Mouse (Mus musculus): ENCODE results near the gene Slc5a4a. TPM values are rescaled to one million over a fixed set of nuclear protein-coding genes. Genes with fewer than 3 reads are reported as not detected.

The Slc5a4a gene
- total and polyA plus RNA-seq, 3 experiments: not detected

DNA sequence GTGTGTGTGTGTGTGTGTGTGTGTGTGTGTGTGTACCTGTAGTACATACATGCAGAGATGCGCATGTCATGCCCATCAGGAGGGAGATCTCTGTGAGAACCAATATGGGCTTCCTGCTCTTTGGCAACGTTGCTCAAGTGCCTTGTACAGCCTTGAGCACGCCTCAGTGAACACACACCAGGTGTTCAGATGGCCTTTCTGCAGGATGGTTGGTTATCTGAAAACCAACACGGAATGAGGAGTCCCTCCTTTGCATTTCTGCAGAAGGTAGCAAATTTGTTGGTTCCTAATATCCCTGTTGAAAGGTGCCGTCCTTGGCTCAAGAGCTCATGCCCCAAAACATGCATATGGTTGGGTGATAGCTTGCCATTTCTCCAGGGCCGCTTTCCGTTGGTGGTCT, 8.7 kb downstream of the Slc5a4a start:
- TF ChIP-seq TBP (conservative IDR thresholded peaks at IDR 0.05; ENCODE audit: low read depth, low read length) (no peak), POLR2AphosphoS2 (IDR thresholded peaks at IDR 0.05; ENCODE audit: low read depth, low read length) (no peak)
- in situ Hi-C loops (cut with MboI; ENCODE audit: low pct_ligation_motif_present, low pct_unique_long_range_greater_than_20kb, low sequenced_read_pairs): no loop called here

GRCm38 (mm10) chr10:76157528-76157927, 10.3 kb downstream of the Slc5a4a start:
- in situ Hi-C loops (cut with MboI; ENCODE audit: low pct_ligation_motif_present, low pct_unique_long_range_greater_than_20kb, low sequenced_read_pairs) (no loop called here), dilution Hi-C loops (cut with MboI; ENCODE audit: extremely low pct_ligation_motif_present, extremely low pct_unique_long_range_greater_than_20kb, low sequenced_read_pairs) (no loop called here)
- Histone ChIP-seq H3K9ac (ENCODE audit: insufficient read depth, low read depth) (no peak overlapping the region), H3K4me3 (replicated peaks in 1 of 3; ENCODE audit: low read depth in 2 of 3, low read length in 2 of 3, poor library complexity in 1 of 3) (no peak overlapping the region), H3K27me3 (replicated peaks) (no peaks in the 10 kb centered on the region), H3K36me3 (replicated peaks in 1 of 2; ENCODE audit: control insufficient read depth in 1 of 2, insufficient read depth in 1 of 2, low read length in 1 of 2) (no peaks in the 10 kb centered on the region), H3K4me2 (ENCODE audit: insufficient read depth, low read depth, poor library complexity, severe bottlenecking) (no peak overlapping the region), H3K27ac (ENCODE audit: insufficient read depth, low read depth) (no peak overlapping the region), H3K9me3 (replicated peaks; ENCODE audit: low read length) (no peaks in the 10 kb centered on the region), H3K4me1 (ENCODE audit: control insufficient read depth in 1 of 2, insufficient read depth in 2 of 2) (peaks cover 0 to 11% of the 10 kb centered on the region in 2 experiments; a peak in 2 of 4 replicates), H3K79me2 (replicated peaks; ENCODE audit: control insufficient read depth, extremely low read depth, insufficient read depth, poor library complexity, severe bottlenecking) (no peaks in the 10 kb centered on the region)
- no peak for TF ChIP-seq CHD2 (IDR thresholded peaks at IDR 0.05; ENCODE audit: low read length)
- no peak for TF ChIP-seq UBTF (IDR thresholded peaks at IDR 0.05; ENCODE audit: low read depth, low read length)
- no peak for TF ChIP-seq CHD1 (IDR thresholded peaks at IDR 0.05; ENCODE audit: low read depth, low read length)
- TF ChIP-seq ZKSCAN1 (IDR thresholded peaks at IDR 0.05; ENCODE audit: borderline replicate concordance, low read depth, low read length): no peak
- DNase-seq (ENCODE audit: extremely low read depth): no peak

More for the DNA sequence above, 8.7 kb downstream of the Slc5a4a start:
- peak; percentile 40 for DNase-seq (ENCODE audit: extremely low read depth)
- Histone ChIP-seq H3K36me3 (replicated peaks in 1 of 2; ENCODE audit: control insufficient read depth in 1 of 2, insufficient read depth in 1 of 2, low read length in 1 of 2) (no peaks in the 10 kb centered on the region), H3K4me2 (ENCODE audit: insufficient read depth, low read depth, poor library complexity, severe bottlenecking) (no peak overlapping the region), H3K9me3 (replicated peaks; ENCODE audit: low read length) (no peaks in the 10 kb centered on the region), H3K27ac (ENCODE audit: insufficient read depth, low read depth) (no peak overlapping the region), H3K9ac (ENCODE audit: insufficient read depth, low read depth) (no peak overlapping the region), H3K4me3 (replicated peaks in 1 of 3; ENCODE audit: low read depth in 2 of 3, low read length in 2 of 3, poor library complexity in 1 of 3) (no peak overlapping the region), H3K4me1 (ENCODE audit: control insufficient read depth in 1 of 2, insufficient read depth in 2 of 2) (peaks cover 0 to 11% of the 10 kb centered on the region in 2 experiments; a peak in 2 of 4 replicates), H3K79me2 (replicated peaks; ENCODE audit: control insufficient read depth, extremely low read depth, insufficient read depth, poor library complexity, severe bottlenecking) (no peaks in the 10 kb centered on the region), H3K27me3 (replicated peaks) (no peaks in the 10 kb centered on the region)
- dilution Hi-C loops (cut with MboI; ENCODE audit: extremely low pct_ligation_motif_present, extremely low pct_unique_long_range_greater_than_20kb, low sequenced_read_pairs): no loop called here

GRCm38 (mm10) chr10:76158009-76158408, 10.8 kb downstream of the Slc5a4a start:
- in situ Hi-C loops (cut with MboI; ENCODE audit: low pct_ligation_motif_present, low pct_unique_long_range_greater_than_20kb, low sequenced_read_pairs): no loop called here

More at GRCm38 (mm10) chr10:76158009-76158408, 10.8 kb downstream of the Slc5a4a start:
- Histone ChIP-seq H3K27me3 (replicated peaks) (no peaks in the 10 kb centered on the region), H3K79me2 (replicated peaks; ENCODE audit: control insufficient read depth, extremely low read depth, insufficient read depth, poor library complexity, severe bottlenecking) (no peaks in the 10 kb centered on the region), H3K36me3 (replicated peaks in 1 of 2; ENCODE audit: control insufficient read depth in 1 of 2, insufficient read depth in 1 of 2, low read length in 1 of 2) (no peaks in the 10 kb centered on the region), H3K9ac (ENCODE audit: insufficient read depth, low read depth) (no peak overlapping the region), H3K27ac (ENCODE audit: insufficient read depth, low read depth) (no peak overlapping the region), H3K4me2 (ENCODE audit: insufficient read depth, low read depth, poor library complexity, severe bottlenecking) (no peak overlapping the region), H3K9me3 (replicated peaks; ENCODE audit: low read length) (no peaks in the 10 kb centered on the region), H3K4me3 (replicated peaks in 1 of 3; ENCODE audit: low read depth in 2 of 3, low read length in 2 of 3, poor library complexity in 1 of 3) (no peak overlapping the region), H3K4me1 (ENCODE audit: control insufficient read depth in 1 of 2, insufficient read depth in 2 of 2) (peaks cover 0 to 11% of the 10 kb centered on the region in 2 experiments; a peak in 2 of 4 replicates)
- DNase-seq (ENCODE audit: extremely low read depth): no peak
- dilution Hi-C loops (cut with MboI; ENCODE audit: extremely low pct_ligation_motif_present, extremely low pct_unique_long_range_greater_than_20kb, low sequenced_read_pairs): no loop called here
- TF ChIP-seq CHD1 (IDR thresholded peaks at IDR 0.05; ENCODE audit: low read depth, low read length) (no peak), MAZ (IDR thresholded peaks at IDR 0.05; ENCODE audit: low read depth, low read length) (no peak), MXI1 (IDR thresholded peaks at IDR 0.05; ENCODE audit: low read depth, low read length) (no peak), MYC (IDR thresholded peaks at IDR 0.05; ENCODE audit: low read depth, low read length) (no peak), NRF1 (IDR thresholded peaks at IDR 0.05; ENCODE audit: low read depth, low read length) (no peak), RAD21 (IDR thresholded peaks at IDR 0.05; ENCODE audit: low read depth, low read length) (no peak), E2F4 (IDR thresholded peaks at IDR 0.05; ENCODE audit: insufficient replicate concordance, low read depth, low read length) (no peak), BHLHE40 (IDR thresholded peaks at IDR 0.05; ENCODE audit: low read depth, low read length) (no peak)

Measured in CH12.LX (cell line).